14 mouse cellular contexts compared by ENCODE assay signal in genomic region chr14:8335947-8336346, GRCm38 (mm10). TPM values are rescaled to one million over a fixed set of nuclear protein-coding genes. Genes with fewer than 3 reads are reported as not detected.
DNase-seq lines count a peak whose midpoint lies in the region; ATAC-seq lines count a peak whose summit lies in the region.
"Had no signal": no experiment of that assay in that cellular context is flagged by ENCODE, and none has a peak within 500 bp of the region (broad histone marks: within the 10 kb centered on the region; RNA-seq: fewer than 3 reads in every experiment).

No protein-coding gene starts in this region.

- no peaks in the 10 kb centered on the region for H3K9me3 ChIP-seq in hindbrain, embryonic 10.5 days
- H3K9me3 ChIP-seq in hindbrain, embryonic 14.5 days (ENCODE audit: control insufficient read depth, low read length), result no peaks in the 10 kb centered on the region
- H3K9me3 ChIP-seq in stomach, embryonic 16.5 days (replicated peaks; ENCODE audit: control insufficient read depth, low read length), result no peaks in the 10 kb centered on the region
- H3K9me3 ChIP-seq: stomach, embryonic 15.5 days had no signal

- peak; percentile 52 for DNase-seq in hindbrain, embryonic 10.5 days (ENCODE audit: low spot score)
- DNase-seq in hindbrain, embryonic 14.5 days (ENCODE audit: low spot score), result no peak
- peak; percentile 40 to 45 for DNase-seq in right cerebral cortex, postnatal 10 days (ENCODE audit: low spot score in 2 of 2)
- DNase-seq in right cerebral cortex, postnatal 36 days (ENCODE audit: low spot score in 2 of 2), result no peak
- peak; percentile 73 for DNase-seq in forelimb bud, embryonic 11.5 days (ENCODE audit: low read depth, low spot score)
- DNase-seq in MN1 (ENCODE audit: low spot score), result no peak
- DNase-seq: adrenal gland, postnatal 36 days; cerebellum, adult 18-20 months; heart, adult 11 months had no signal

- no peak overlapping the region for H3K9ac ChIP-seq in hindbrain, embryonic 14.5 days
- no peak overlapping the region for H3K9ac ChIP-seq in stomach, embryonic 16.5 days (ENCODE audit: low read length)
- H3K9ac ChIP-seq: stomach, embryonic 15.5 days had no signal

- no peak for ATAC-seq in hindbrain, embryonic 14.5 days (ENCODE audit: low FRiP score)
- ATAC-seq in stomach, embryonic 16.5 days (ENCODE audit: insufficient read depth, low FRiP score), result 0 out of 2 replicates have a peak, but pooled peaks have one; percentile 31
- ATAC-seq in frontal cortex, adult (ENCODE audit: low TSS enrichment), result no peak
- ATAC-seq: CD4-positive, CD25-positive, alpha-beta regulatory T cell, adult 4 months had no signal

- no peaks in the 10 kb centered on the region for H3K27me3 ChIP-seq in hindbrain, embryonic 10.5 days (ENCODE audit: insufficient read depth, poor library complexity, severe bottlenecking)
- no peaks in the 10 kb centered on the region for H3K27me3 ChIP-seq in hindbrain, embryonic 14.5 days (ENCODE audit: control insufficient read depth, insufficient read depth, low read length)
- no peaks in the 10 kb centered on the region for H3K27me3 ChIP-seq in stomach, embryonic 16.5 days (ENCODE audit: control insufficient read depth, insufficient read depth, low read length)
- H3K27me3 ChIP-seq: stomach, embryonic 15.5 days had no signal

- peak overlapping the region; percentile 59 for H3K27ac ChIP-seq in hindbrain, embryonic 10.5 days
- no peak overlapping the region for H3K27ac ChIP-seq in hindbrain, embryonic 14.5 days
- no peak overlapping the region for H3K27ac ChIP-seq in stomach, embryonic 16.5 days (ENCODE audit: low read length)
- H3K27ac ChIP-seq: stomach, embryonic 15.5 days had no signal

- no peak overlapping the region for H3K4me2 ChIP-seq in hindbrain, embryonic 14.5 days (replicated peaks)
- H3K4me2 ChIP-seq in stomach, embryonic 16.5 days (ENCODE audit: low read depth, low read length), result no peak overlapping the region
- H3K4me2 ChIP-seq: stomach, embryonic 15.5 days had no signal

- no peak overlapping the region for H3K4me3 ChIP-seq in hindbrain, embryonic 10.5 days
- H3K4me3 ChIP-seq in hindbrain, embryonic 14.5 days (replicated peaks; ENCODE audit: low read length), result no peak overlapping the region
- no peak overlapping the region for H3K4me3 ChIP-seq in stomach, embryonic 16.5 days (replicated peaks; ENCODE audit: low read length)
- H3K4me3 ChIP-seq: stomach, embryonic 15.5 days had no signal

- peaks cover 14% of the 10 kb centered on the region for H3K4me1 ChIP-seq in hindbrain, embryonic 10.5 days (replicated peaks)
- H3K4me1 ChIP-seq in hindbrain, embryonic 14.5 days (replicated peaks; ENCODE audit: control insufficient read depth, insufficient read depth, low read length), result no peaks in the 10 kb centered on the region
- H3K4me1 ChIP-seq in stomach, embryonic 16.5 days (ENCODE audit: control insufficient read depth, insufficient read depth, low read length), result no peaks in the 10 kb centered on the region

- H3K36me3 ChIP-seq in hindbrain, embryonic 10.5 days, result no peaks in the 10 kb centered on the region
- H3K36me3 ChIP-seq in hindbrain, embryonic 14.5 days (replicated peaks; ENCODE audit: control insufficient read depth, insufficient read depth), result no peaks in the 10 kb centered on the region
- no peaks in the 10 kb centered on the region for H3K36me3 ChIP-seq in stomach, embryonic 16.5 days (ENCODE audit: control insufficient read depth, insufficient read depth, low read length)
- H3K36me3 ChIP-seq: stomach, embryonic 15.5 days had no signal

- 51% methylated on average over 10 of the region's 10 CpGs for WGBS in hindbrain, embryonic 10.5 days
- 62% methylated on average over 10 of the region's 10 CpGs for WGBS in hindbrain, embryonic 14.5 days
- WGBS in stomach, embryonic 16.5 days, result 20% methylated on average over 10 of the region's 10 CpGs

RNA-seq across cellular contexts. Expression of gene Fam107a, which starts 18.1 kb away (rescaled TPM):
- 0.24 and 0.78 TPM in 2 replicates for polyA plus RNA-seq in hindbrain, embryonic 10.5 days (2016; fragmentation: Nextera tagmentation; extraction: Ambion mirVana)
- polyA plus RNA-seq in hindbrain, embryonic 14.5 days (2014; fragmentation: Nextera tagmentation; extraction: Ambion mirVana), result 0.16 and 0.47 TPM in 2 replicates
- polyA plus RNA-seq in stomach, embryonic 16.5 days (2015; fragmentation: Nextera tagmentation; extraction: Ambion mirVana), result 0.25 and 0.55 TPM in 2 replicates
- polyA plus RNA-seq: CD4-positive, CD25-positive, alpha-beta regulatory T cell, adult 4 months had no signal

RNA-seq across cellular contexts. Expression of gene Oit1, which starts 42.6 kb away (rescaled TPM):
- polyA plus RNA-seq in hindbrain, embryonic 10.5 days (2016; fragmentation: Nextera tagmentation; extraction: Ambion mirVana), result 0.21 TPM in 1 of 2 replicates, not detected in the other
- 0.17 TPM in 1 of 2 replicates, not detected in the other for polyA plus RNA-seq in hindbrain, embryonic 14.5 days (2014; fragmentation: Nextera tagmentation; extraction: Ambion mirVana)
- 27.6 and 39.6 TPM in 2 replicates for polyA plus RNA-seq in stomach, embryonic 16.5 days (2015; fragmentation: Nextera tagmentation; extraction: Ambion mirVana)
- polyA plus RNA-seq: CD4-positive, CD25-positive, alpha-beta regulatory T cell, adult 4 months; midbrain, postnatal 0 days had no signal

Comparison
In these comparisons a context has a peak if more than half of its experiments do, and no peak if none do; other contexts are left out.
1. DNase-seq: peak in hindbrain, embryonic 10.5 days (single experiment), right cerebral cortex, postnatal 10 days (2 of 2) and forelimb bud, embryonic 11.5 days (single experiment); none in hindbrain, embryonic 14.5 days (single experiment), right cerebral cortex, postnatal 36 days (0 of 2) and MN1 (single experiment).
2. RNA of gene Oit1, which starts 42.6 kb away (polyA plus RNA-seq): 27.6 to 39.6 TPM in stomach, embryonic 16.5 days; 0.17 TPM in hindbrain, embryonic 14.5 days and 0.21 TPM in hindbrain, embryonic 10.5 days; every median in the first group is over 10 times any median in the second.